Mouse (Mus musculus) erythroblast, adult 5-6 weeks (primary cell): Measurements from ENCODE around the gene Epb42. TPM values are rescaled to one million over a fixed set of nuclear protein-coding genes. Genes with fewer than 3 reads are reported as not detected.
A peak's percentile ranks its signal among the peaks of the same experiment; 100 is the strongest.

Experiments
- ATAC-seq: replicated peaks from 2 replicates; pipeline ENCODE4 v1.8.0; 2016; ENCODE audit warnings: moderate number of reproducible peaks, mild to moderate bottlenecking, moderate TSS enrichment, inconsistent platforms; ENCODE audit not compliant: poor library complexity, low FRiP score, severe bottlenecking
- total RNA-seq, 2 experiments: library from RNA; stranded (forward) in 1 of 2; stranded (reverse) in 1 of 2; fragments of 150-400 nt in 1 of 2; fragments of 200-764, 138-1000 nt in 1 of 2; gene quantifications; 2 replicates each; pipeline versions ENCODE4 v1.2.3 to v1.2.4; 2015 to 2017; ENCODE audit warnings: low replicate concordance in 2 of 2

Epb42 gene
- total RNA-seq, 2 experiments from 2014 or later: 1,106 to 1,456 TPM

DNA sequence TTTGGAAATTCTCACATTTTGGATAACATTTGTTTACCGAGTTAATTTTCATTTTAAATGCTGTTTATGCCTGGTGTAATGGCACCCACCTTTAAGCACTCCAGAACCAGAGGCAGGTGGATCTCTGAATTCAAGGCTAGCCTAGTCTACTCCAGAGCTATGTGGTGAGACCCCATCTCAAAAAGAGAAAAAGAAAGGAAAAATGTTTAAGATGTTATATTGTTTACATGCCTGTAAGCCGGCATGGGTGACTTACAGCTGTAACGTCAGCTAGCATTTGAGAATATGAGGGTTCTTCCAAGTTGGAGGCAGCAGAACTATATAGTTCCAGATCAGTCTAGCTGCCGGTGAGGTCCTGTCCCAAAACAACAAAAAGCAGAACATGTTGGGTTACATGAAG is 65.1 kb downstream of the Epb42 start:
- no peak for ATAC-seq

DNA sequence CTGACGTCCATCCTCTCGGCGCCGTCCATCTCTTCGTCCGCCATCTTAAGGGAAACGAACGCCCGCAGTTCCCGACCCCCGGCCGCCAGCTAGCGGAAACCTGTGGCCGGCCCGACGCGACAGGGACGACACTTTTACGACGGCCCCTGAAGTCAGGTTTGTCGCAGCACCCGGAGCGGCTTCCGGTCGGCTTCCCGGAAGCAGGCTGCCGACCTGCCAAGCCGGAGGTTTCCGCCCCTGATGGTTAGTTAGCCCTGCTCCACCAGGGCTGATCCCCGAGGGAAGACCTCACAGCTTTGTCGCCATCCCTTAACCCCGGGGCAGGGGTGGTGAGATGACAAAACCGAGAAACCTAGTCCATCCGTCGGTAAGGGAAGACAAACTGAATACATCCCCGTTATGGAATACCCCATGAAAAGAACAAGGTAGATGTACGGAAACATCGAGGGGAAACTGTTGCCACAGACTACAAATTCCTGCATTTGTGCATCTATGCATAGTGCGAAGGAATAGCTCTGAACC is 66.3 kb downstream of the Epb42 start, which contains the start of gene Ubr1:
Gene Ubr1 (minus strand): TSS at position 157 of the 522 bp plus-strand sequence.
- ATAC-seq: peak; percentile 95

GRCm38 (mm10) chr2:120970045-120970539 is 66.8 kb downstream of the Epb42 start:
- peak; percentile 62 for ATAC-seq

Other genes starting within 250 kb of the Epb42 start
- 5.4 and 18.4 TPM in 2 replicates for gene Cdan1, start 186.9 kb downstream of the Epb42 start, total RNA-seq (2015; ENCODE audit: low replicate concordance)
- gene Cdan1, start 186.9 kb downstream of the Epb42 start, total RNA-seq (2017; ENCODE audit: low replicate concordance): 12.5 and 14.1 TPM in 2 replicates
- gene Ttbk2, start 186.5 kb downstream of the Epb42 start, total RNA-seq (2015; ENCODE audit: low replicate concordance): 1.2 and 3.1 TPM in 2 replicates
- gene Ttbk2, start 186.5 kb downstream of the Epb42 start, total RNA-seq (2017; ENCODE audit: low replicate concordance): 1.1 and 1.4 TPM in 2 replicates
- gene Ubr1, start 66.4 kb downstream of the Epb42 start, total RNA-seq (2015; ENCODE audit: low replicate concordance): 17.6 and 21.9 TPM in 2 replicates
- gene Ubr1, start 66.4 kb downstream of the Epb42 start, total RNA-seq (2017; ENCODE audit: low replicate concordance): 21.9 and 24.1 TPM in 2 replicates
- 2.5 and 21.9 TPM in 2 replicates for gene Tmem62, start 60.1 kb downstream of the Epb42 start, total RNA-seq (2015; ENCODE audit: low replicate concordance)
- 11.4 and 20.8 TPM in 2 replicates for gene Tmem62, start 60.1 kb downstream of the Epb42 start, total RNA-seq (2017; ENCODE audit: low replicate concordance)
- gene Ccndbp1, start 28.7 kb downstream of the Epb42 start, total RNA-seq (2015; ENCODE audit: low replicate concordance): 367 and 375 TPM in 2 replicates
- gene Ccndbp1, start 28.7 kb downstream of the Epb42 start, total RNA-seq (2017; ENCODE audit: low replicate concordance): 422 and 452 TPM in 2 replicates
- not detected in 2 replicates for gene Tgm5, start 48.8 kb upstream of the Epb42 start, total RNA-seq (2015; ENCODE audit: low replicate concordance)
- not detected in 2 replicates for gene Tgm5, start 48.8 kb upstream of the Epb42 start, total RNA-seq (2017; ENCODE audit: low replicate concordance)
- not detected in 2 replicates for gene Tgm7, start 72.7 kb upstream of the Epb42 start, total RNA-seq (2015; ENCODE audit: low replicate concordance)
- not detected in 2 replicates for gene Tgm7, start 72.7 kb upstream of the Epb42 start, total RNA-seq (2017; ENCODE audit: low replicate concordance)
- 1.2 and 3.3 TPM in 2 replicates for gene Adal, start 103.4 kb upstream of the Epb42 start, total RNA-seq (2015; ENCODE audit: low replicate concordance)
- gene Adal, start 103.4 kb upstream of the Epb42 start, total RNA-seq (2017; ENCODE audit: low replicate concordance): 4.6 and 7.8 TPM in 2 replicates
- 1.7 and 2.5 TPM in 2 replicates for gene Lcmt2, start 103.6 kb upstream of the Epb42 start, total RNA-seq (2015; ENCODE audit: low replicate concordance)
- 2.0 and 4.0 TPM in 2 replicates for gene Lcmt2, start 103.6 kb upstream of the Epb42 start, total RNA-seq (2017; ENCODE audit: low replicate concordance)
- 16.3 and 22.2 TPM in 2 replicates for gene Tubgcp4, start 133.6 kb upstream of the Epb42 start, total RNA-seq (2015; ENCODE audit: low replicate concordance)
- 11.7 and 19.1 TPM in 2 replicates for gene Tubgcp4, start 133.6 kb upstream of the Epb42 start, total RNA-seq (2017; ENCODE audit: low replicate concordance)
- 8.8 and 13.3 TPM in 2 replicates for gene Zscan29, start 134.1 kb upstream of the Epb42 start, total RNA-seq (2015; ENCODE audit: low replicate concordance)
- gene Zscan29, start 134.1 kb upstream of the Epb42 start, total RNA-seq (2017; ENCODE audit: low replicate concordance): 11.3 and 12.9 TPM in 2 replicates
- gene Trp53bp1, start 234.3 kb upstream of the Epb42 start, total RNA-seq (2015; ENCODE audit: low replicate concordance): 11.1 and 27.9 TPM in 2 replicates
- 44.8 and 96.0 TPM in 2 replicates for gene Trp53bp1, start 234.3 kb upstream of the Epb42 start, total RNA-seq (2017; ENCODE audit: low replicate concordance)